Mouse (Mus musculus) MEL (cell line): ENCODE measurements at regions not wholly inside any gene's neighbourhood (a gene's known extent, or its start where the extent isn't known, plus 50 kb on each side); places are given as distances from the start of the nearest gene placed in this dataset.

Experiments
- DNase-seq: peaks from one replicate; pipeline ENCODE4 v3.0.0; 2011; ENCODE audit warnings: low read depth, low spot score
- H3K27ac ChIP-seq: 2 replicates; pipeline ENCODE4 v1.5.1; 2012; ENCODE audit warnings: low read depth, mild to moderate bottlenecking, control low read depth, low read length, moderate library complexity; ENCODE audit not compliant: control insufficient read depth
- H3K27me3 ChIP-seq, 2 experiments: fragments of 150-350 bp in 1 of 2; sonication (generic) in 1 of 2; 2 replicates each; pipeline ENCODE4 v1.6.1; 2012; ENCODE audit warnings: low read length in 2 of 2, mild to moderate bottlenecking in 2 of 2, improper control_type of control experiment in 1 of 2, moderate library complexity in 1 of 2; ENCODE audit not compliant: insufficient read depth in 2 of 2, control insufficient read depth in 1 of 2
- H3K36me3 ChIP-seq, 2 experiments: 2 replicates each; pipeline ENCODE4 v1.6.1; 2012 to 2014; ENCODE audit warnings: low read length in 2 of 2, improper control_type of control experiment in 1 of 2, inconsistent platforms in 1 of 2, mild to moderate bottlenecking in 1 of 2; ENCODE audit not compliant: insufficient read depth in 2 of 2, control insufficient read depth in 1 of 2
- H3K4me1 ChIP-seq, 2 experiments: fragments of 150-350 bp in 1 of 2; sonication (generic) in 1 of 2; 2 replicates each; pipeline ENCODE4 v1.6.1; 2012; ENCODE audit warnings: low read length in 2 of 2, improper control_type of control experiment in 1 of 2, mild to moderate bottlenecking in 1 of 2; ENCODE audit not compliant: insufficient read depth in 2 of 2, control insufficient read depth in 1 of 2
- H3K4me3 ChIP-seq, 2 experiments: fragments of 150-350 bp in 1 of 2; sonication (generic) in 1 of 2; 2 replicates each; pipeline ENCODE4 v1.5.1; 2012; ENCODE audit warnings: low read depth in 2 of 2, low read length in 2 of 2, mild to moderate bottlenecking in 2 of 2, moderate library complexity in 2 of 2, control low read depth in 1 of 2, improper control_type of control experiment in 1 of 2; ENCODE audit not compliant: control insufficient read depth in 1 of 2, insufficient read depth in 1 of 2
- H3K79me2 ChIP-seq: 2 replicates; pipeline ENCODE4 v1.6.1; 2012; ENCODE audit warnings: mild to moderate bottlenecking, low read length, moderate library complexity; ENCODE audit not compliant: control insufficient read depth, poor library complexity, insufficient read depth
- H3K9ac ChIP-seq: 2 replicates; pipeline ENCODE4 v1.6.1; 2012; ENCODE audit warnings: low read depth, mild to moderate bottlenecking, control low read depth, low read length, moderate library complexity; ENCODE audit not compliant: control insufficient read depth, poor library complexity, severe bottlenecking
- H3K9me3 ChIP-seq: fragments of 150-350 bp; sonication (generic); replicated peaks from 2 replicates; pipeline ENCODE4 v1.6.1; 2012; ENCODE audit warnings: mild to moderate bottlenecking, low read length, improper control_type of control experiment, moderate library complexity; ENCODE audit not compliant: insufficient read depth
- BHLHE40 ChIP-seq: IDR thresholded peaks from 2 replicates; pipeline ENCODE4 v1.6.1; 2012; ENCODE audit warnings: low read depth, mild to moderate bottlenecking, inconsistent platforms, low read length, improper control_type of control experiment, borderline replicate concordance
- CHD2 ChIP-seq: IDR thresholded peaks from 2 replicates; pipeline ENCODE4 v1.6.1; 2011; ENCODE audit warnings: low read length, improper control_type of control experiment
- CTCF ChIP-seq, 3 experiments: IDR thresholded peaks in 2 of 3; conservative IDR thresholded peaks in 1 of 3; 2 replicates each; pipeline ENCODE4 v1.5.1; 2011 to 2012; ENCODE audit warnings: low read length in 3 of 3, low read depth in 2 of 3, mild to moderate bottlenecking in 2 of 3, improper control_type of control experiment in 1 of 3, inconsistent platforms in 1 of 3, mixed read lengths in 1 of 3, moderate library complexity in 1 of 3; ENCODE audit not compliant: control insufficient read depth in 1 of 3, insufficient read depth in 1 of 3, poor library complexity in 1 of 3, severe bottlenecking in 1 of 3
- E2F4 ChIP-seq: IDR thresholded peaks from 2 replicates; pipeline ENCODE4 v1.6.1; 2011; ENCODE audit warnings: low read depth, low read length, improper control_type of control experiment, borderline replicate concordance
- HCFC1 ChIP-seq: IDR thresholded peaks from 2 replicates; pipeline ENCODE4 v1.6.1; 2012; ENCODE audit warnings: low read depth, mild to moderate bottlenecking, inconsistent platforms, low read length, improper control_type of control experiment, moderate library complexity
- KAT2A ChIP-seq: conservative IDR thresholded peaks from 2 replicates; pipeline ENCODE4 v1.6.1; 2012; ENCODE audit warnings: low read depth, low read length, improper control_type of control experiment, inconsistent platforms
- MAFK ChIP-seq: IDR thresholded peaks from 2 replicates; pipeline ENCODE4 v1.6.1; 2011; ENCODE audit warnings: low read depth, mild to moderate bottlenecking, low read length, improper control_type of control experiment, borderline replicate concordance
- MAZ ChIP-seq: IDR thresholded peaks from 2 replicates; pipeline ENCODE4 v1.6.1; 2012; ENCODE audit warnings: low read depth, mild to moderate bottlenecking, inconsistent platforms, low read length, improper control_type of control experiment
- MYB ChIP-seq: IDR thresholded peaks from 2 replicates; pipeline ENCODE4 v1.6.1; 2011; ENCODE audit warnings: mild to moderate bottlenecking, low read depth, low read length, improper control_type of control experiment
- POLR2AphosphoS5 ChIP-seq: IDR thresholded peaks from 2 replicates; pipeline ENCODE4 v1.6.1; 2012; ENCODE audit warnings: low read depth, borderline replicate concordance, mild to moderate bottlenecking, inconsistent platforms, low read length, moderate library complexity, mixed read lengths
- RAD21 ChIP-seq: IDR thresholded peaks from 2 replicates; pipeline ENCODE4 v1.6.1; 2011; ENCODE audit warnings: mild to moderate bottlenecking, low read depth, low read length, improper control_type of control experiment
- SIN3A ChIP-seq: IDR thresholded peaks from 2 replicates; pipeline ENCODE4 v1.6.1; 2012; ENCODE audit warnings: low read length, improper control_type of control experiment, inconsistent platforms
- SMC3 ChIP-seq: IDR thresholded peaks from 2 replicates; pipeline ENCODE4 v1.6.1; 2011; ENCODE audit warnings: low read depth, low read length, improper control_type of control experiment
- USF1 ChIP-seq: IDR thresholded peaks from 2 replicates; pipeline ENCODE4 v1.6.1; 2014; ENCODE audit warnings: low read depth, mild to moderate bottlenecking, inconsistent platforms, low read length, improper control_type of control experiment, moderate library complexity
- USF2 ChIP-seq, 2 experiments: IDR thresholded peaks; 2 replicates each; pipeline ENCODE4 v1.6.1; 2011 to 2012; ENCODE audit warnings: improper control_type of control experiment in 2 of 2, low read length in 2 of 2, borderline replicate concordance in 1 of 2, inconsistent platforms in 1 of 2, low read depth in 1 of 2, mild to moderate bottlenecking in 1 of 2; ENCODE audit not compliant: insufficient read depth in 1 of 2
- ZC3H11A ChIP-seq: IDR thresholded peaks from 2 replicates; pipeline ENCODE4 v1.6.1; 2012; ENCODE audit warnings: low read depth, mild to moderate bottlenecking, inconsistent platforms, low read length, improper control_type of control experiment
- ZKSCAN1 ChIP-seq: IDR thresholded peaks from 2 replicates; pipeline ENCODE4 v1.6.1; 2012; ENCODE audit warnings: low read depth, mild to moderate bottlenecking, inconsistent platforms, low read length, improper control_type of control experiment, moderate library complexity
- ZMIZ1 ChIP-seq: IDR thresholded peaks from 2 replicates; pipeline ENCODE4 v1.6.1; 2012; ENCODE audit warnings: low read depth, mild to moderate bottlenecking, inconsistent platforms, low read length, improper control_type of control experiment, moderate library complexity

DNA sequence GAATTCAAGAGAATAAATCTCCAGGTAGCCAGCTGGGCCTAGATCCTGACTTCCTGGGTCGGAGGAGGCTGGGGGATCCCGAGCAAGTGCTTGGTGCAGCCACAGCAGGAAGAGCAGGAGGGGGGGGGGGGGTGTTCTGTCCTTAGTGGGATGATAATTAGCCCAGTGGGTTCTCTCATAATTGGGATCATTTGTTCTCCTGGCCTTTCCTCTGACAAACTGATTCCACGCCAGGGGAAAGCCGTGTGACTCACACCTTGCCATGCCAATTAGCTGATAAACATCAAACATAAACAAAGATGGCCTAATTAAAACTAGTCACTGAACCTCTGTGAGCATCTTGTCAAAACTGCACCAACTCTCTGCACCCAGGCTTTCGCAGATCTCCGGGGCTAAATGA, 55.5 kb upstream of the Pax6 start:
- H3K9me3 ChIP-seq: no peaks in the 10 kb centered on the region
- H3K4me3 ChIP-seq: no peak overlapping the region
- no peaks in the 10 kb centered on the region for H3K4me1 ChIP-seq
- peaks cover 0 to 2% of the 10 kb centered on the region in 2 experiments; a peak in 1 of 4 replicates for H3K27me3 ChIP-seq
- TF ChIP-seq CHD2 (no peak), USF2 (IDR thresholded peaks at IDR 0.05; ENCODE audit: borderline replicate concordance in 1 of 2, insufficient read depth in 1 of 2, low read depth in 1 of 2, low read length in 2 of 2) (no peak), ZKSCAN1 (no peak), MYB (no peak), KAT2A (no peak), SIN3A (no peak), MAZ (no peak), HCFC1 (no peak), BHLHE40 (no peak)
- TF ChIP-seq, all 39 proteins: peak for 0
- Histone ChIP-seq H3K36me3 (no peaks in the 10 kb centered on the region), H3K79me2 (no peaks in the 10 kb centered on the region), H3K9ac (no peak overlapping the region), H3K27ac (no peak overlapping the region)
- no peak for DNase-seq

DNA sequence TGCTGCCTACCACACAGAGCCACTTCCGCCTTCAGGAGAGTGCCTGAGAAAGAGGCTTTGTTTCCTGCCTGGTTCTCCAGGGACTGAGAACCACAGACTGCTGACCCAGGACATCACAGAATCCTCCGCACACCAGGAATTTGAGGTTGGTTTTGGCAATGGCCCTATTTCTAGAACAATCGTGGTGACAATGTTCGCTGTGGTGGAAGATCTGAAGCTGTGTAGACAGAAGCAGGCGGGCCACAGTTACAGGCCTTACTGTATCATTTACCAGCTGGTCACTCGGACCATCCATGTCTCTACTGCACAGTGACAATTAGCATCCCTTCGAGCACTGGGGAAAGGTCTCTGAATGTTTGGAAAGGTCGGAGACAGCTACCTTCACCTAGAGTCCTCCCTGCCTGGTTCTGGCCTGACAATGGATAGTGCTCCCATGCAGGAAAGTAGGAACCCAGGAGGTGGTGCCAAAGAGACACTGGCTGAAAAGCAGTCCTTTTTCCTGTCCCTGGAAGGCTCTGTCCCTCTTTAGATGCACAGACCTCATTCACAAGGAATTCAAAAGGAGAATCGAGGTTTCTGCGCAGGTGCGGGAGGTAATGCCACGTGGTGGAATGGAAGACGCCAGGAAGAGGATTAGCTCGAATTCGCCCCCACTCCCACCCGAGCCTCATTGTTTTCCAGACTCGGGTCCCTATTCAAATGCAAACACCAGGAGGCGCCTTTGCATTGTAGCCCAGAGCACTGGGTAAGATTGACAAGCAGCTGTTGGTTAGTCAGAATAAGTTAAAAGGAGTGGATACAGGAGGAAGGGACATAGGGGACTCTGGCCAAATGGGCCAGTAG, 52.6 kb upstream of the Pax6 start:
- no peak overlapping the region for H3K4me3 ChIP-seq
- H3K27me3 ChIP-seq: peaks cover 0 to 2% of the 10 kb centered on the region in 2 experiments; a peak in 2 of 4 replicates
- no peaks in the 10 kb centered on the region for H3K36me3 ChIP-seq
- H3K4me1 ChIP-seq: no peaks in the 10 kb centered on the region
- no peaks in the 10 kb centered on the region for H3K9me3 ChIP-seq
- TF ChIP-seq POLR2AphosphoS5 (no peak), CHD2 (no peak), SMC3 (peak; percentile 92), USF1 (no peak), MAFK (no peak), ZC3H11A (peak; percentile 95), E2F4 (no peak), SIN3A (no peak), ZMIZ1 (no peak), RAD21 (peak; percentile 75), CTCF (IDR thresholded peaks at IDR 0.05 in 2 of 3, conservative IDR thresholded peaks at IDR 0.05 in 1 of 3; ENCODE audit: control insufficient read depth in 1 of 3, insufficient read depth in 1 of 3, low read depth in 2 of 3, low read length in 3 of 3, poor library complexity in 1 of 3, severe bottlenecking in 1 of 3) (peak; percentile 55 to 62 (median 61)), BHLHE40 (no peak)
- H3K79me2 ChIP-seq: no peaks in the 10 kb centered on the region
- no peak overlapping the region for H3K27ac ChIP-seq
- DNase-seq: peak; percentile 61
- no peak overlapping the region for H3K9ac ChIP-seq
